Mouse (Mus musculus): ENCODE results near the gene Tceal8.
"Not testable (repeated sequence)": the region's sequence is repeated elsewhere in the genome, so short reads cannot be mapped to it uniquely, and the experiment has no call there.

Tceal8 gene

GRCm38 (mm10) chrX:136172118-136172551 is at the start of gene Tceal8:
TSS of gene Tceal8 (minus strand) at chrX:136172342.
- DNase-seq (ENCODE audit: low read depth, low spot score): peak; percentile 97

- no peak for DNase-seq (ENCODE audit: low read depth, low spot score)
Measured at GRCm38 (mm10) chrX:136216303-136216702, 44.2 kb upstream of the Tceal8 start.

GRCm38 (mm10) chrX:136214729-136215677 is 42.9 kb upstream of the Tceal8 start, which contains the start of the genes Tceal7 and Bex1:
TSS of gene Tceal7 (plus strand) at chrX:136214779.
TSS of gene Bex1 (minus strand) at chrX:136215513.
- not testable (repeated sequence) for DNase-seq (ENCODE audit: low read depth, low spot score)

DNA sequence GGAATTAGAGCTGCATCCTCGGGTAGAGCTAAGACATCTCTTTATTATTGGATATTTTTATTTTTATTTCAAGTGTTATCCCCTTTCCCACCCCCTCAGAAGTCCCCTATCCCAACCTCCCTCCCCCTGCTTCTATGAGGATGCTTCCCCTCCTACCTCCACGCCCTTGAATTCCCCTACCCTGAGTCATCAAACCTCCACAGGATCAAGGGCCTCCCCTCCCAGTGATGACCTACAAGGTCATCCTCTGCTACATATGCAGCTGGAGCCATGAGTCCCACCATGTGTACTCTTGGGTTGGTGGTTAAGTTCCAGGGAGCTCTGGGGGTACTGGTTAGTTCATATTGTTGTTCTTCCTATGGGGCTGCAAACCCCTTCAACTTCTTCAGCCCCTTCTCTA is 41.3 kb upstream of the Tceal8 start:
- DNase-seq (ENCODE audit: low read depth, low spot score): peak; percentile 54

- DNase-seq (ENCODE audit: low read depth, low spot score): no peak
Measured at GRCm38 (mm10) chrX:136204406-136204805, 32.3 kb upstream of the Tceal8 start.

DNA sequence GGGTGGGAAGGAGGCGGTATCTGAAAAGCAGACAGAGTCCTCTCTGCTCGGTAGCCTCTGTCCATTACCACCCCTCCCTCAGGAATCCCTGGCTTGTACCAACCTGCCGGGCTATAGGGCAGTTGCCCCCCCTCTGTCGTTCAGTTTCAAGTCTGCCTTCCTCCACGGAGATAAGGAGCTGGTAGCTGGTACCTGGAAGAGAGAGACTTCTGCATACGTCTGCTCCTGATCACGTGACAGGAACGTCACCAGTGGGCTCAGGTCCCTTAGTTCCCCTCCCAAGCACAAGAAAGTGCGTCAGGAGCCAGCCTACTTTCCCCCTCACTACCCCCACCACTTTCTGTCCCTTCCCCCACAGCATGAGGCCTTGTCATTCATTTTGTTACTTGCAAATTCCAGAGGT is 31.5 kb upstream of the Tceal8 start, which contains the start of gene Tceal5:
Gene Tceal5 (minus strand): TSS at position 213 of the 403 bp plus-strand sequence.
- peak; percentile 62 for DNase-seq (ENCODE audit: low read depth, low spot score)

- no peak for DNase-seq (ENCODE audit: low read depth, low spot score)
Measured at GRCm38 (mm10) chrX:136203257-136203656, 31.1 kb upstream of the Tceal8 start.

GRCm38 (mm10) chrX:136196873-136197272 is 24.7 kb upstream of the Tceal8 start:
- peak; percentile 67 for DNase-seq (ENCODE audit: low read depth, low spot score)

DNA sequence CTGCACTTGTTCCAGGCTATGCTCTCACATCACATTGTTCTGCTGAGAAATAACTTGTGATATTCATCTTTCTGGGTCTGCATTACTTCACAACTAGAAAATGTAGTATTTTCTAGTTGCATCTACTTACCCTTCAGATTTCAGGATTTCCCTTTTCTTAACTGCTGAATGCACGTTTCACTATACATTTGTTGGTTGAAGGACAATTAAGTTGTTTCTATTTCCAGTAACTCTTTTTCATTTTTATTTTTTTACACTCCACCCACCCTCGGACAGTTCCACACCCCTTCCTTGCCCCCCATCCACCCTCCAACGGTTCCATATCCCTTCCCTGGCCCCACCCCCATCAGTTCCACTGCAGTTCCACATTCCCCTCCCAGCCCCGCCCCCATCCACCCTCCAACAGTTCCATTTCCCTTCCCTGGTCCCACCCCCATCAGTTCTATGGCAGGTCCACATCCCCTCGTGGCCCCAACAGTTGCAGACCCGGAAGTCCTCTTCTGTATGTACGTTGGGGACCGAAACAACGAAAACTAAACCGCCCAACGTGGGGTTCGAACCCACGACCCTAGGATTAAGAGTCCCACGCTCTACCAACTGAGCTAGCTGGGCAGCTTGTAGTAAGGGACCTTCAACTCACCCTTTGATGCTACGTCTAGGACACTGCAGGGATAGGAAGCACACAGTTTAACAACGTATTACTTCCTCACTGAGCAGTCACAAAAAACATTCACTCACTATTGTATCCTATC is 23.2 kb upstream of the Tceal8 start:
- DNase-seq (ENCODE audit: low read depth, low spot score): peak; percentile 48

DNA sequence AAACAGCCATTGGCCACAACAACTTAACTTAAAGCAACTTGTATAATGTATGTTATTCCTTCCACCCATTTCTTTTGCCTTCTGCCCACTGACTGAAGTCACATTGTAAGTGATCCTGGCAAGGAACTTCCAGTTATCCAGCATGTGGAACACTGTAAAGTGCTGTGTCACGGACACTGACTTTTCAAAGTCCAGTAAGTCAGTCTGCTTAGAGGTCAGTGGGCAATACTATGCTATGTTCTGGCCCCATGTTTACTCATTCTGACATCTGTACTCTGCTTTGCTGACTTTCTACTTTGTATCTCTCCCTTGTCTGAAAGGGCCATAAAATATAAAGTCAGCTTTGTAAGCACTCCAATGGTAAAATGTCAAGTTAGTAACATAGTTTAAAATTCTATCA is 11.0 kb upstream of the Tceal8 start:
- no peak for DNase-seq (ENCODE audit: low read depth, low spot score)

DNA sequence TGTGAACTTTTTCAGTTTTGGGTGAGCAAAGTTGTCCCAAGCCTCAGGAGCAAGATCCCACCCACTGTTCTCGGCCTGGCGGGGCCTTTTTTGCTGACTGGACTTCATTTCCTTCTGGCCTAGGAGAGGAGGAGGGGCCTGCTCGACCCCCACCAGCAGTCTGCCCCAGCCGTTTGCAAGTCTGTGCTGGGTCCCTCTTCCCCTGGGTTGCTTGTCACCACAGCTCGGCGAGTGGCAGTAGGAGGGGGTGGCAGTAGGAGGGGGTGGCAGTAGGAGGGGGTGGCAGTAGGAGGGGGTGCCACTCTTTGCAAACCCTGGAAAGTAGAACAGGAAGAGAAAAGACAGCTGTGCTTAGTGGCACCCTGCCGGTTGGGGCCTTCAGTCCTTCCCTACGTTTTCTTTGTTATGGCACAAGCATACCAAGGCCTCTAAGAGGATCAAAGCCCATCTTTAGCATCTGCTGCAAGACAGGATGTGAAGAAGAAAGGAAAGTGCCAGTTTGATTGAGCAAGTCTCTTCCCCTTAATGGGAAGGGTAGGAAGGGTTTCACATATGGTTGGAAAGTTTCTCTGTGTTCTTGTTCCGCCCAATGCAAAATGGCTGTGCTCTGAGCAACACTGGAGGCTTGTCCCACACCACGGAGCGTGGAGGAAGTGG is 8.9 kb upstream of the Tceal8 start:
- DNase-seq (ENCODE audit: low read depth, low spot score): peak; percentile 62

- DNase-seq (ENCODE audit: low read depth, low spot score): peak; percentile 9
Measured at GRCm38 (mm10) chrX:136172786-136173185, 644 bp upstream of the Tceal8 start.

GRCm38 (mm10) chrX:136171189-136172117 is 689 bp downstream of the Tceal8 start:
- peak; percentile 83 for DNase-seq (ENCODE audit: low read depth, low spot score)

DNA sequence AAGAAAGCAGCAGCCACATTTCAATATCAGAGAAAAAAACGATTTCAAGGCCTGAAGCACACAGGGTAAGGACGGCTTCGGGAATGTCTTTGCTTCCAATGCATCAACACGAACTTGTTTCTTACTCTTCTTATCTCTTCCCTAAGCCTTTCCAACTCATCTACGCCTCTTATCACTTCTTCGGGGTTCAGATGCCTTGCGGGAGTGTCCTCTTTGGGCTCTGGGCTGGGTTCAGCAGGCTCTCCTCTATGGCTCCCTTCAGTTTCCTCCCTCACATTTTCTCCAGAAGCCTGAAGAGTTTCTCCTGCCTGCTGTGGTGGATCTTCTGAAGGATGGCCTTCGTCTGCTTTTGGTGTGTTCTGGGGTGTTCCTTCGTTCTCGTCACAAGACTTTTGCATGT is 1.5 kb downstream of the Tceal8 start:
- no peak for DNase-seq (ENCODE audit: low read depth, low spot score)

GRCm38 (mm10) chrX:136144195-136144594 is 27.9 kb downstream of the Tceal8 start:
- DNase-seq (ENCODE audit: low read depth, low spot score): no peak

- no peak for DNase-seq (ENCODE audit: low read depth, low spot score)
Measured at GRCm38 (mm10) chrX:136143711-136144110, 28.4 kb downstream of the Tceal8 start.

DNA sequence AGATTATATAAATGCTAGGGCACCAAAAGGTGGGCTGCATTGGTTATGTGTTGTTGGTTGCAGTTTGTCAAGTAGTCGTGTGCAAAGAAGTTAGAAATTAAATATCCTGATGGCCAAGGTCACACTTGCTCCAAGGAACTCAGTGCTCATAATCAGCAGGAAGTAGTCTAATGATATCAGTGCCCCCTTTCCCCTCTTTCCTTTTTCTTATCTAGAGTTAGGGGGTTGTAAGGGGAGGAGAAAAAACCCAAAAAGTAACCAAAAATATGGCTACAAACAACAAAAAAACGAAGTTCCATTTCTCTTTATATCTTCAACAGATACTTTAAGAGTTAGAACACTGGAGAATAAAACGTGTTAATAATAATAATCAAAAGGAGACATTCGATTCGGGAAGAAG is 30.8 kb downstream of the Tceal8 start:
- DNase-seq (ENCODE audit: low read depth, low spot score): no peak

- DNase-seq (ENCODE audit: low read depth, low spot score): peak; percentile 8
Measured at GRCm38 (mm10) chrX:136139640-136140004, 32.5 kb downstream of the Tceal8 start.

DNA sequence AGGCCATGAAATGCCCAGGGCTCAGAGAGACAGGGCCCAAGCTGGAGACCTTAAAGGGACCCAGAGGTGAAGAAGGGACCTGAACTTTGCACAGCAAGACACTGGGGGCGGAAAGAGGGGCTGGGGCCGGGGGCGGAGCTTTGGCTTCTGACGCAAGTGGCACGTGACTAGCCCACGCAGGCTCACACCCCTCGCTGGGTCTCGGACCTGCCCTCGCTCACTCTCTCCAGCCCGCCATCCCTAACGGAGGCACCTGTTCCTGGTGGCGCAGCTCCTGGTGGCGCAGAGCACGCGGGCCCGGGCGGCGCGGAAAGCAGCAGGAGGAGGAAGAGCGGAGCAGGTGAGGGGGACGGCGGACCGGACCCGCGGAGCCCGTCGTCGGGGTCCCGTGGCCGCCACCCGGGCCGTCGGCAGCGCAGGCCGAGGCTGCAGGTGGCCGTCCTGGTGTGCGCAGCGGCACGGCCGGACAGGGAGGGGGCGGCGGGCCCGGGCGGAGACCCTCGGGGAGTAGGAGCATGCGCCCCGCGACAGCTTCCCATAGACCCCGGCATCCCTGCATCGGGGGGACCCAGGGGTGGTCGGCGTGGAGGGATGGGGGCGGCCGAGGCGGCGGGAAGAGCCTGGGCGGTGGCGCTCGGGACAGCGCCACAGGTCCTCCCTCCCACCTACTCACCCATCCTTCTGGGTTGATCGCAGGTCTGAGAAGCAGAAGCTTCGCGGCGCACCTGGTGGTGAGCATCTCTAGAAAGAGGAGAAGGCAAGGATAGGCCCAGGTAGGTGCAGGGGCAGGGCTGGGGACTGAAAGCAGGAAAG is 33.1 kb downstream of the Tceal8 start, which contains the start of gene Bex4:
Gene Bex4 (plus strand): TSS at position 170 of the 813 bp plus-strand sequence.
- not testable (repeated sequence) for DNase-seq (ENCODE audit: low read depth, low spot score)

GRCm38 (mm10) chrX:136135559-136135958 is 36.6 kb downstream of the Tceal8 start:
- DNase-seq (ENCODE audit: low read depth, low spot score): no peak
